Mouse (Mus musculus) gonadal fat pad, adult 2 months (tissue): Measurements from ENCODE around the gene Siglech. TPM values are rescaled to one million over a fixed set of nuclear protein-coding genes. Genes with fewer than 3 reads are reported as not detected.
"Not testable (repeated sequence)": the region's sequence is repeated elsewhere in the genome, so short reads cannot be mapped to it uniquely, and the experiment has no call there.

ENCODE experiments used
- DNase-seq: peaks from one replicate; pipeline ENCODE4 v3.0.0-alpha.2; 2012; ENCODE audit warnings: low read depth
- polyA plus RNA-seq: library from polyadenylated mRNA; depleted of rRNA; stranded (reverse); fragments of >200 nt; gene quantifications from 2 replicates; pipeline ENCODE4 v1.2.3, GENCODE M21; 2012; rRNA removed

Siglech gene
- polyA plus RNA-seq: 3.4 and 3.5 TPM in 2 replicates

DNA sequence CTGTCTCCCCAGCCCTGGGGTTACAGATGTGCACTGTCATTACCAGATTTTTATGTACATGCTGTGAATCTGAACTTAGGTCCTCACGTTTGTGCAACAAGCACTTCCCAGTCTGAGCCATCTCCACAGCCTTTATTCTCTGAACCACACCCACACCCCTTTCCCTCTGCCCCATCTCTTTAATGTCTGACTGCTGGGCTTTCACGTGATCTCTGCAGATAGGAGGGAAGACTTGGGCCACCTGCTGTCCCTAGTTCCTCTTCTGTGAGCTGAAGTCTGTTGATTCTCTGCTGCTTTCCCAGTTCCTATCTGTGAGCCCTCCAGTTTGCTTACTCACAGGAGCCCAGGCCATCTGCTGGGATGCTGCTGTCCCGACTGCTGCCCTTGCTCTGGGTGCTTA, at the start of gene Siglech:
Gene Siglech (plus strand): TSS at position 253 of the 400 bp plus-strand sequence.
- no peak for DNase-seq

DNA sequence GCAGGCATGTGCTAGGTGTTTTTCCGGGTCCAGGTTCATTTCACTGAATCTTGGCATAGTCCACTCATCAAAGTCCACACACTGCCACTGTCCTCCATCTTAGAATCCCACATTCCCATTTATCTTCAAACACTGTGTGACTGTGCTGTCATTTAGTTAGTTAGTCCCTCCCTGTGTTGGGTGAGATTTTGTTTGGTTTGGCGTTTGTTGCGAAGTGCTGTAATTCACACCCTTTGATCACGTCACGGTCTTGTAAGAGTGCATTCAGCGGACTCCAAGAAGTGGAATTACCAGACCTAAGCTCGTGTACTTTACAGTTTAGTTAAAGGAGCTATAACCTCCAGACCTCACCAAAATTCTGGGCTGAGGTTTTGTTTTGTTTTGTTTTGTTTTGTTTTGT, 45.3 kb upstream of the Siglech start:
- no peak for DNase-seq

DNA sequence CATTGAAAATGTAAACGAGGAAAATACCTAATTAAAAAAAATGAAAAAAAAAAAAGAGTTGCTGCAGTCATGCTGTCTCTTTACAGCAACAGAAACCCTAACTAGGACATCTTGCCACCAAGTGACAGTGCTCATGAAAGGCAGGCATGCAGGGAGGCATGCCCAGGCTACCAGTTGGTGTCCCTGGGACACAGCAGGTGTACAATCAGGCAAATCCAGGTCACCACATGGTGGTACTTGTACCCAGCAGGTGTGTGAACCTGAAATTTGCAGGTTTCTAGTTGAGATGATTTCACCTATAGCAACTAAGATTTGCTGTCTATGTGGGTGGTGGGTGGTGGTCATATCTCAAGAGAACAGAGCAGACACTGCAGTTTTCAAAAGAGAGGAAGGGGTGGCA, 39.1 kb upstream of the Siglech start:
- no peak for DNase-seq

DNA sequence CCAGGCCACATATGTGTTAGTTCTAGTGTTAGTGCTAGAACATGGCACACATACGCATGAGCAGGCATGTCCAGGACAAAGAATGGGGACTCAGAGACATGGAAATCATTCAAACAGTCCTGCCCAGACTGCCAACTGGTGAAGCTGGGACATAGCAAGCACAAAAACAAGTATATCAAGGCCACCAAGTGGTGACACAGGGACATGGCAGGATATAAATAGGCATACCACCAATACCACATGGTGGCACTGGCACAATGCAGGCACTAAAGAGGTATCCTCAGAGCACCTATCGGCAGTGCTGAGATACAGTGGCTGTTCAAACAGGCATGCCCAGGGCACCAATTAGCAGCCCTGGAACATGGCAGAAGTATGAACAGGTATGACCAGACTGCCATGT, 33.5 kb upstream of the Siglech start:
- DNase-seq: no peak

DNA sequence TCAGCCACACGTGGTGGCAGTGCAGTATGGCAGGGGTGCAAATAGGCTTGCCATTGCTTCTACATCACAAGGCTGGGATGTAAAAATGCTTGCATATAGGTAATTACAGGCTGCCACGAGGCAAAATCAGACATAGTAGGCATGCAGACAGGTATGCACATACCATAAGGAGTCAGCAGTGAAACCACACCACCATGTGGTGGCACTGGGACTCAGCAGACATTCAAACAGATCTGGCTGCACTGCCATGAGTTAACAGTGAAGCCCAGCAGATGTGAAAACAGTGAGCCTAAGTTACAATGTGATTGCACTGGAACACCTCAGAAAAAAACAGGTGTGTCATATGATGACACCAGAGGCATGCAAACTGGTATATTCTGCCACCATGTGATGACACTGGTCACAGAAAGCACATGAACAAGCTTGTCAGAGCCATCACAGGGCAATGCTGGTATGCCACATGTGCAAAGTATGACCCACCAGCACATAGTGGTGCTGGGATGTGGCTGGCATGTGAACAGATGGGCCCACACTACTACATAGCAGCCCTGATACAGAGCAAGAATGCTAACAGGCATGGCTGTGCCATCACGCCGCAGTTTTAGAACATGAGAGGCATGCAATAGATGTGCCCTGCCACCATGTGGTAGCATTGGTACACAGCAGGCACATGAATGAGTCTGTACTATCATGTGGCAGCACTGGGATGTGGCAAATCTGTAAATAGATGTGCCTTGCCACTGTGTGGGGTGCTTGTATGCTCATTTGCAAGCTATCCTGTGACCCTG, 30.7 kb upstream of the Siglech start:
- DNase-seq: no peak

DNA sequence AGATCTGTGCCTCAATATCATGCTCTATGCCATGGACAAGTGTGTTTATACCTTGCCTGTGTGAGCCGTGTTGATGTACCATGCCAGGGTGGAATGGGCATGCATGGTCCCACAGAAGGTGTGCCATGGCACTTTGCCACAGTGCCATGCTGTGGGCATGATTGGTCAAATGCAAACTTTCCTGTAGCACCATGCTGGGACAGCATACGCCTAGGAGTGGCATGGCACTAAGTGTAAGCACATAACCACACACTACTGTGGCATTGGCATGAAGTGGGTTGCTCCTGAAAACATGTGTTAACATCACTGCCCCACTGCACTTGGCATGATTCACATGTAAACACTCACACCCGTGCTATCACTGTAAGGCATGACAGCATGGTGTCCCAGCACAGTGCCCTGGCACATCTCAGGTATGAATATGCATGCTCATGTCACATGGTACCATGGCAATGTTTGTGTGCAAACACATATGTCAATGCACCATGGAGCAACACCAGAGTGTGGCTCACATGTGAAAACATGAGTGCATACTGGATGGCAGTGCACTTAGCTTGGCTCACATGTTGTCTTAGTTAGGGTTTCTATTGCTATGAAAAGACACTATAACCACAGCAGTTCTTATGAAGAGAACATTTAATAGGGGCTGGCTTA, 24.2 kb upstream of the Siglech start:
- DNase-seq: no peak

DNA sequence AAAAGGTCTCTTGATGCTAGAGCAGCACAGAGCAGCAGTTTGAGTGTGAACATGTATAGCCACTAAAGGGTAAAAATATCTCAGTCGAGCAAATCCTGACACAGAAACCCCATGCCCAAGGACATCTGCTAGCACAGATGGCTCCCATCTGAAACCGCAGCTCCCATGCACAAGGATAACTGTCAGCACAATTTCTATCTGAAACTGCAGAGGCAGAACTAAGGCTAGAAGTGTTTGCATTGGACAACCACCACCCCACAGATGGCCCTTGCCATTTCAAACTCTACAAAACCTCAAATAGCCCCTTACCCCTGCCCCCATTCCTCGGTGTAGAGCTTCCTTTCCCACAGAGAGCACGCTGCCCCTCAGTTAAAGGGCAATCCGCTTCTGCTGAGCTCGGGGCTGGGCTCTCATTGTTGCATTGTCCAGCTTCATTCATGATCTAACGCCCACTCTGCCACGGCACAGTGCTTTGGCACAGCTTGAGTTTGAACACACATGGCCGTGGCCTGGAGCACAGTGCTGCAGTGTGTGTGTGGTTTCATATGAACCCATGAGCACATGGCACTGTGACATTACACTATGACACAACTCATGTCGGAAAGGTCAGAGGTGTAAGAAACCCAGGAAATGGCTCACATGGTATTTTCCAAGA, 23.3 kb upstream of the Siglech start:
- DNase-seq: no peak

DNA sequence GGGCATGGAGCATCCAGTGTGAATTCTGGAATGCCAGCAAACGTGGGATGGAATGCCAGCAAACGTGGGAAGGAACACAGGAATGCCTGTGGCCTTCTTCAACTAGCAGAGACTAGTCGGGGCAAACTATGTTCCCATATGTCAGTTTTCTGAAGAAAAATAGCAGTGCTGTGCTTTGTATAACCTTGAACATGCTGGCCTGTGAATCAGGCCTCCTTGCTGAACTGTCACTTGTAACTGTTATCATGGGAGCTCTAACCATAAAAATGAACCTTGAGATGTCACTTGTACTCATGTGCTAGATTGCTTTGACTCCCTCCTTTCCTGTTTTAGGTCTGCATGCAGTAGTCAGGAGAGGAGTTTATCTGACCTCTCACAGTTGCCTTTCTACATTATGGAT, 17.1 kb upstream of the Siglech start:
- DNase-seq: no peak

DNA sequence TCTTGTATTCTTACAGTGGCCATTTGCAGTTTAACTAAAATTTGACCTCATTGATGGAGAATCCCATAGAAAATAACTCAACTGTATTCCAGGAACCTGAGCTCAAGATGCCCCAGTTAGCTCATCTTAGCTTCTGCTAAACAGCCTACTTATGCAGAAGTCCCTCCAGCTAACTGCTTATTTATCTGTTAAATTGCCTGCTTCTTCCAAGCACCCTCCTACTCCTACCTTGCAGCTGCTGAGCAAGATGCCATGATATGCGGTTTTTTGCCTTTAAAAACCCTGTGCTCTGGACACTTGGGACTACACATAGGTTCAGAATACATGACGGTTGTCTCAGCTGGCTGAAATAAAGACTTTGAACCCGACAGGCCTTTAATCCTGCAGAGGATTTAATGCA, 8.6 kb upstream of the Siglech start:
- DNase-seq: no peak

DNA sequence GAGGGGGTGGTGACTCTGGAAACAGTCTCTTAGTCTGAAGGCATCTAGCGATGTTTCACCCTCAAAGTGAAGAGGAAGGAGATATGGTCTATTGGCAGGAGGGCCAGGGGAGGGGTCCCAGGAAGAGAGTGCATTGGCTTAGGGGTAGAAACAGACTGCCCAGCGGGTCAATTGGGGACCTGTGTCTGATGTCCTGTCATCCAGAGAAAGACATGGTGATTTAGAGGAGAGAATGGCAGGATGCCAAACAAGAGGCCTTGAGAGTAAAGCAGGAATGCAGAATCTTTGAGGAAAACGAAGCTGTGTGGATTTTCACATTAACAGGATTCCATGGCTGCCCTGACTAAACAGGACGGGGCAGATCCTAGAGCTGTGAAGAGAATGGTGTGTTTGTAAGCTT, 12.0 kb downstream of the Siglech start:
- no peak for DNase-seq

DNA sequence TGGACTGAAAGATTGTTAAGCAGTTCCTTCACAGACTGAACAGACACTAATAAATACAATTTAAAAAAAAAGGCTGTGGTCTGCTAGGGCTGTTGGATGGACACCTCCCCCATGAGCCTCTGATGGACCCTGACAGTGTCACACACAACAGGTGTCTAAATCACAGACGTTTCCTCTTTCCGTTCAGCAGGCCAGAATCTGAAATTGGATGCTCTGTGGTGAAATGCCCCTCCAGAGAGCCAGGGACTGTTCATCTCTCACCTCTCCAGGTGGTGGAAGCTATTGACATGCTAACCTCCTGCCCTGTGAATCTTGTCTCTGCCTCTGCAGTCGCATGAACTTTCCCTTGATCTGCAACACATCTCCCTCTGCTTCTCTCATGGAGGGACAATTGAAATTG, 14.5 kb downstream of the Siglech start:
- no peak for DNase-seq

DNA sequence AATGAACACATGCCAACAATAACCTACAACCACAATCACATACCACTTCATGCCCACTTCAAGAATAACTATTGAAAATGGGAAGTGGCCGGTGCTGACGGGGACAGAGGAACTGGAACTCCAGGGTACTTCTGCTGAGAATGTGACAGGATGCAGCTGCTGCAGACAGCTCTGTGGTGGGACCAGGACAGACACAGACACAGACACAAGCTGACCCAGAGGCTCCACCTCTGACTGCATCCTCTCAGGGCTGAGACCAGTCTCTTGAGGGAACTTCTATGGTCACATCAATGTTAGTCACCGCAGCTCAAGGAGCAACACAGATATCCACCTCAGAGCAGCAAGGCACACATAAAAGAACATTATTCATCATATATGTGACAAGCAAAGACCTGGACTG, 16.6 kb downstream of the Siglech start:
- DNase-seq: no peak

DNA sequence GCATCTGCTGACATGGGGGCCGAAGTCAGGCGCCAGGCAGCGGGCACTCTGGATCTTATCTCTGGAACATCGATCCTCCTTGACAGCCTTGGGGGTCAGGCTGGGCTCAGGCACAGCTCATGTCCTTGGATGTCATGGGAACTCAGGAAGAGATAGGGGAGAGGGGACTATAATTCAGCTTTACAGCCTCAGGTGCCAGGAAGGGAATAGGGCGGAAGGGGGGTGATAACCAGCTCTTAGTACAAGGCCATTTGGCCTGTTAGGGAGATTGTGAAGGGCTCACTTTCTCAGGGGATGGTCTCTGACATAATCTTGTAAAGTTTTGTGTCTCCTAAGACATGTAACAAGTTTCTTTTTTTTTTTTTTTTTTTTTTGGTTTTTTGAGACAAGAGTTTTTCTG, 22.6 kb downstream of the Siglech start:
- not testable (repeated sequence) for DNase-seq

DNA sequence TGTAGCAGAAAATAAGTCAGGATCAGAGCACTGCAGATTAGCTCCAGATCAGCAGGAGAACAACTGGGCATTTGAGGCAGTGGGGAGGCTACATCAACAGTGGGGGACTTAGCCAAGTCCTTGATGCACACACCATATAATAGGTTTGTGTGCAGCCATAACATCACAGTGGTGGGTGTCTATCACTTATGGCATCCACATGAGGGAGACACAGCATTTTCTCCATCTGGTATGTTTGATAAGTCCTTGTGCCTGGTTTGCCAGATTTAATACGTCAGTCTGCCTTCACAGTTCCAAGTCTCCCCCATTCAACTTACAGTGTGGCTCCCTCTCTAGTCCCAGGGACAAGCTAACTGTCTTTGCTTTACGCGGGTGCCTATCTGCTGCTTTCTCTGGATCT, 24.3 kb downstream of the Siglech start:
- DNase-seq: no peak

DNA sequence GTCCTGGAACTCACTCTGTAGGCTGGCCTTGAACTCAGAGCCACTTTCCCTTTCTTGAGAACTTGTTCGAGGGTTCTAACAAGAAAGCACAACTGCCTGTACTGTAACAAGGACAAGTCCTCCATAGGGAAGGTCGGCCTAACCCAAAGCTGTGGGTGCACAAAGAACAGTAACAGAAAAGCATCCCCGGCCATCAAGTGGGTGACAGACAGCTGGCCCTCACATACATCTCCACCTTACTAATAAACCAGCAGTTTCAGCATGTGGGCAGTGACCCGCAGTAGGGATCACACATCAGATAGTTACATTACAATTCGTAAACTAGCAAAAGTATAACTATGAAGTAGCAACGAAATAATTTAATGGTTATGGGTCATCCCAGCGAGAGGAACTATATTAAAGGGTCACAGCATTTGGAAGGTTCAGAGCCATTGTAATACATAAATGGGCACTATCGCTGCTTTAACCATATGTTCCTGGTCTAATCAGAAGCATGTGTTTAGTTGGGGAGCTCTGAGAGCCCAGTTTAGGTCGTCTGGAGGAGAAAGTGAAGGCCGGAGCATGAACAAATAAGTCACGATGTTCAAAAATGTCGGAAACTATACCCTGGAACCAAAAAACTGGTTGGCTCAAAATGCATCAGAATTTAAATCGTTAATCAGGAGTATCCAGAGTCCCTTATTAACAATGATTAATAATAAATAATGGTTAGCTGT, 25.4 kb downstream of the Siglech start:
- no peak for DNase-seq

DNA sequence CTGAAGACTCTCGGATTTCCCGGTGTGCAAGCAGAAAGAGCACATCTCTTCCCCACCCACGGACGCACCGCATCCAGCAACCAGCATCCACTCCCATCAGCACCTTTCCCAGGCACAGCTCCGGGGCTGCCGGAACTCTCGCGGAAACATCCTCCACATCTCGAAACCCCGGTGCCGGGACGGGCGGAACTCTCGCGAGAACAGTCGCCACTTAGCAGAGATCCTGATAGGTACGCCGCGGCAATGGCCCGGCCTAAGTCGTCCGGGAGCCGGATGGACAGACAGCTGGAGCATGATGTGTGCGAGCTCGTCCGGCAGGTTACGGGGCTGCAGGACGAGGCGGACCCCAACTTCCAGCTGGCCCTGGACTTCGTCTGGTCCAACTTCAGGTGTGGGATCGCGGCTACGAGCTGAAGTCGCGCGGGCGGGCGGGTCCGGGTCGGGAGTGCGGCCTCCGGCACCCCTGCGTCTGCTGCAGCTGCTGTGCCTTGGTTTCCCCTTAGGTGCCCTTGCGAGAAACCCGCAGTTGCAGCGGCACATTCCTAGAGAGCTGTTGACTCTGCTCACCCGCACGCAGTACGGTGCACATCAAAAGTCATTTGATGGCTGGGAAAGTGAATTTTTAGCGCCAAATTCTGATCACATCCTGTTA, 26.1 kb downstream of the Siglech start, which contains the start of gene Tubgcp5:
Gene Tubgcp5 (plus strand): TSS at position 203 of the 652 bp plus-strand sequence.
- DNase-seq: peak; percentile 49

DNA sequence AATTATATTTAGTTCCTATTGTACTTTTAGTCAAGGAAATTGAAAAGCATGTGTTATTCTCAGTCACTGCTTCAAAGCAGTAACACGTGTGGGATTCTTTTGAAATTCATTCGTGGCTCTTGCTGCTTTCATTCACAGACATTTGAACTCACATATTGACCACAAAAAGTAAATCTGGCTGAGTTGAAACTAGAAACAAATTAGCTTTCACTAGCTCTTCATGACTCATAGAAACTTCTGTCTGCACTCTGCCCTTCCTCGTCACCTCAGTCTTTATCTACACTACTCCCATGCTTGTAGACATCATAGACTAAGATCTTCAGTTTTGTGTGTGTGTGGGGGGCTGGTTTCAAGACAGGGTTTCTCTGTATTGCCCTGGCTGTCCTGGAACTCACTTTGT, 32.0 kb downstream of the Siglech start:
- DNase-seq: no peak

DNA sequence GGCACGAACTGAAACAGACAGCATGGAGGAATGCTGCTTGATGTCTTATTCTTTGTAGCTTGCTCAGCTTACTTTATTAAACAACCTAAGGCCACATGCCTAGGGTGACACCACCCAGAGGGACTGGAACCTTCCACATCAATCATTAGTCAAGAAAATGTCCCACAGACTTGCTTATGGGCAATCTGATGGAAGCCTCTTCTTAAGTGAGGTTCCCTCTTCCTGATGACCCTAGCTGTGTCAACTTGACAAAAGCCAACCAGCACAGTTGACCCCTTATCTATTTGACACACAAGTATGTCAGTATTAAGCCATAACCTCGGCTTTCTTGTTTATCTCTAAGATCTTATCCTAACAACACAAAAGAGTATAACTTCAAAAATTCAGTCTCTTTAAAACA, 42.0 kb downstream of the Siglech start:
- DNase-seq: no peak

DNA sequence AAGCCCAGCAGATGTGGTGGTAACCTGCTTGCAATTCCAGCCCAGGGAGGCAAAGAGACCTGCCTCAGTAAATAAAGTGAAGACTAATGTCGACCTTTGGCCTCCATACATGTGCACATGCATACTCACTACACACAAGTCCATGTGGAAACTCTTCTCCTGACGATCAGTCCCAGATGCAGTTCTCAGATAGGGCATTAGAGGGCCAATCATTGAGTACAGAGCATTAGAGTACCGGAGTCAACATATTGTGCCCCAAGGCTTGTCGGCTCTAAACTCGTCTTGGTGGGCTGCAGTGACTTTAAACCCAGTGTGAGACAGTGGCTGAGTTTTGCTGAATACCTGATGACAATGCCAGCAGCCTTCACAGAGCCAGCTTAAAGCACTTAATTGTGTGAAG, 56.5 kb downstream of the Siglech start:
- DNase-seq: no peak

DNA sequence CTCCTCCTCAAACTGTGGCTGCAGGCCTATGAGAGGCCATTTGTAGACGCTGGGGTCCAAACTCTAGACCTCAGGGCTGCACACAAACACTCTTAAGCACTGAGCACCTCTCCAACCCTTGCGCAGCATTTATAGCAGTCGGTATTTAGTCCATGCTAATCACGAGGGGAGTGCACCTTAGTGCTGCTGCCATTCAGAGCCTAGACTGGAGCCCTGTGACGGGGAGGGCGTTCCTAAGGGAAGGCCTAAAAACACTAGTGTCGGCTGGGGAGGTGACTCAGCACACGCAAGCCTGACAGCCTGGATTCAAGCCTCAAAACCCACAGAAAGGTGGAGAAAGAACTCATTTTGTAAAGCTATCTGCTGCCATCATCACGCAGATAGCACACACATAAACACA, 59.6 kb downstream of the Siglech start:
- no peak for DNase-seq
